Mouse (Mus musculus): Measurements from ENCODE around the gene Gm4565.
"Not testable (repeated sequence)": the region's sequence is repeated elsewhere in the genome, so short reads cannot be mapped to it uniquely, and the experiment has no call there.

GRCm38 (mm10) chr7:22565243-22565642, 22.7 kb downstream of the Gm4565 start, which contains the start of gene Gm4201:
- not testable (repeated sequence) for TF ChIP-seq MYOD1 (IDR thresholded peaks at IDR 0.05; ENCODE audit: control insufficient read depth, insufficient read length, low read depth); CTCF (IDR thresholded peaks at IDR 0.05; ENCODE audit: control insufficient read depth, insufficient read depth, insufficient read length)
